Mouse (Mus musculus) limb, embryonic 14.5 days (tissue): Measurements from ENCODE around the gene Cradd. TPM values are rescaled to one million over a fixed set of nuclear protein-coding genes. Genes with fewer than 3 reads are reported as not detected.

Experiments
- ATAC-seq: fragments of 200-750 bp; cut with Nextera tagmentation; 2 replicates; pipeline ENCODE4 v1.8.0; 2017; ENCODE audit warnings: low read depth, moderate number of reproducible peaks, moderate TSS enrichment; ENCODE audit not compliant: low FRiP score
- DNase-seq: peaks from one replicate; pipeline ENCODE4 v3.0.0-alpha.2; 2015; ENCODE audit warnings: low spot score
- H3K27ac ChIP-seq: fragments of 300-500 bp; sonication (generic); replicated peaks from 2 replicates; pipeline ENCODE4 v1.5.1; 2014; ENCODE audit warnings: low read depth, mild to moderate bottlenecking, low read length, moderate library complexity, mixed read lengths
- H3K27me3 ChIP-seq: fragments of 300-500 bp; sonication (generic); 2 replicates; pipeline ENCODE4 v1.6.1; 2014; ENCODE audit warnings: low read length, mixed read lengths; ENCODE audit not compliant: control insufficient read depth, insufficient read depth
- H3K36me3 ChIP-seq: fragments of 300-500 bp; sonication (generic); 2 replicates; pipeline ENCODE4 v1.6.1; 2014; ENCODE audit warnings: mild to moderate bottlenecking, low read length, moderate library complexity, mixed read lengths; ENCODE audit not compliant: control insufficient read depth, insufficient read depth
- H3K4me1 ChIP-seq: fragments of 300-500 bp; sonication (generic); 2 replicates; pipeline ENCODE4 v1.6.1; 2014; ENCODE audit warnings: antibody characterized with exemption, low read length, mixed read lengths; ENCODE audit not compliant: control insufficient read depth, insufficient read depth
- H3K4me2 ChIP-seq: fragments of 300-500 bp; sonication (generic); replicated peaks from 2 replicates; pipeline ENCODE4 v1.6.1; 2014; ENCODE audit warnings: low read depth, mild to moderate bottlenecking, low read length, moderate library complexity; ENCODE audit not compliant: severe bottlenecking
- H3K4me3 ChIP-seq: fragments of 300-500 bp; sonication (generic); replicated peaks from 2 replicates; pipeline ENCODE4 v1.5.1; 2014; ENCODE audit warnings: low read length
- H3K9ac ChIP-seq: fragments of 300-500 bp; sonication (generic); 2 replicates; pipeline ENCODE4 v1.6.1; 2014; ENCODE audit warnings: mild to moderate bottlenecking, low read depth, low read length, moderate library complexity; ENCODE audit not compliant: severe bottlenecking
- H3K9me3 ChIP-seq: fragments of 300-500 bp; sonication (generic); 2 replicates; pipeline ENCODE4 v1.6.1; 2016; ENCODE audit warnings: low read length; ENCODE audit not compliant: control insufficient read depth
- POLR2A ChIP-seq: fragments of 200-500 bp; IDR thresholded peaks from 2 replicates; pipeline ENCODE4 v1.8.0; 2012; ENCODE audit warnings: inconsistent platforms, mild to moderate bottlenecking, moderate library complexity, borderline replicate concordance; ENCODE audit not compliant: insufficient read depth, insufficient read length; ENCODE audit errors: extremely low read depth
- WGBS: fragments of 180-500 bp; shearing (Covaris S2); extraction: QIAGEN DNeasy Blood & Tissue Kit; methylation state at CpG from one replicate; pipeline ENCODE4 v1.1.7; 2014; 5-methylcytosine and 5-hydroxymethylcytosine counted together
- polyA plus RNA-seq, 2 experiments: library from polyadenylated mRNA; depleted of rRNA in 1 of 2; stranded (reverse) in 1 of 2; unstranded in 1 of 2; fragments of >200 nt; fragmentation: Nextera tagmentation in 1 of 2; extraction: Ambion mirVana in 1 of 2; gene quantifications; 2 replicates each; pipeline versions ENCODE4 v1.2.1 to v1.2.3; 2012 to 2014

Cradd gene
- polyA plus RNA-seq, 2 experiments, result 8.1 to 10.4 TPM

GRCm38 (mm10) chr10:95182405-95182804 is 141.5 kb downstream of the Cradd start:
- H3K9me3 ChIP-seq, result no peaks in the 10 kb centered on the region
- ATAC-seq, result no peak
- peaks cover 5% of the 10 kb centered on the region for H3K4me1 ChIP-seq
- H3K9ac ChIP-seq, result no peak overlapping the region
- 73% methylated on average over 4 of the region's 4 CpGs for WGBS
- no peak overlapping the region for H3K27ac ChIP-seq
- no peaks in the 10 kb centered on the region for H3K36me3 ChIP-seq
- H3K4me2 ChIP-seq, result no peak overlapping the region
- no peak for DNase-seq
- no peaks in the 10 kb centered on the region for H3K27me3 ChIP-seq
- TF ChIP-seq POLR2A, result no peak
- no peak overlapping the region for H3K4me3 ChIP-seq

- ATAC-seq (peak; percentile 63; the same call in 1 of the 2 replicates), DNase-seq (peak; percentile 86)
- TF ChIP-seq POLR2A, result no peak
- H3K27me3 ChIP-seq, result no peaks in the 10 kb centered on the region
- H3K4me3 ChIP-seq, result no peak overlapping the region
- no peak overlapping the region for H3K4me2 ChIP-seq
- peaks cover 5% of the 10 kb centered on the region for H3K4me1 ChIP-seq
- no peak overlapping the region for H3K9ac ChIP-seq
- H3K36me3 ChIP-seq, result no peaks in the 10 kb centered on the region
- WGBS, result 45% methylated on average over 10 of the region's 10 CpGs
- no peaks in the 10 kb centered on the region for H3K9me3 ChIP-seq
- no peak overlapping the region for H3K27ac ChIP-seq
These were observed 142.4 kb downstream of the Cradd start for GRCm38 (mm10) chr10:95181553-95181952.

- H3K4me1 ChIP-seq, result peaks cover 5% of the 10 kb centered on the region
- no peak overlapping the region for H3K9ac ChIP-seq
- no peak for ATAC-seq
- H3K27me3 ChIP-seq, result no peaks in the 10 kb centered on the region
- H3K4me3 ChIP-seq, result no peak overlapping the region
- H3K4me2 ChIP-seq, result no peak overlapping the region
- DNase-seq, result no peak
- no peaks in the 10 kb centered on the region for H3K36me3 ChIP-seq
- no peaks in the 10 kb centered on the region for H3K9me3 ChIP-seq
- 77% methylated on average over 3 of the region's 3 CpGs for WGBS
- TF ChIP-seq POLR2A, result no peak
- no peak overlapping the region for H3K27ac ChIP-seq
These were observed 143.0 kb downstream of the Cradd start for GRCm38 (mm10) chr10:95180900-95181299.

GRCm38 (mm10) chr10:95180177-95180576 is 143.8 kb downstream of the Cradd start:
- DNase-seq (no peak), ATAC-seq (no peak)
- Histone ChIP-seq H3K9ac (no peak overlapping the region), H3K27ac (no peak overlapping the region), H3K4me3 (no peak overlapping the region), H3K36me3 (no peaks in the 10 kb centered on the region), H3K4me2 (no peak overlapping the region), H3K9me3 (no peaks in the 10 kb centered on the region), H3K27me3 (no peaks in the 10 kb centered on the region), H3K4me1 (peaks cover 10% of the 10 kb centered on the region)
- 84% methylated on average over 8 of the region's 8 CpGs for WGBS
- no peak for TF ChIP-seq POLR2A

GRCm38 (mm10) chr10:95178785-95179184 is 145.1 kb downstream of the Cradd start:
- Histone ChIP-seq H3K27ac (no peak overlapping the region), H3K9me3 (no peaks in the 10 kb centered on the region), H3K4me1 (peaks cover 10% of the 10 kb centered on the region), H3K4me3 (no peak overlapping the region), H3K36me3 (no peaks in the 10 kb centered on the region), H3K4me2 (no peak overlapping the region), H3K9ac (no peak overlapping the region), H3K27me3 (no peaks in the 10 kb centered on the region)
- ATAC-seq (no peak), DNase-seq (no peak)
- 81% methylated on average over 4 of the region's 4 CpGs for WGBS
- no peak for TF ChIP-seq POLR2A
